Mouse (Mus musculus) kidney, adult 2 months (tissue): Measurements from ENCODE around the gene Sh3bgrl3.

Source experiments
- CTCF ChIP-seq: fragments of 200-500 bp; conservative IDR thresholded peaks from 2 replicates; pipeline ENCODE4 v1.5.1; 2011; ENCODE audit warnings: low read depth, mild to moderate bottlenecking, control low read depth, low read length, moderate library complexity, mixed read lengths; ENCODE audit not compliant: insufficient read depth, insufficient read length
- POLR2A ChIP-seq: fragments of 200-500 bp; IDR thresholded peaks from one replicate; pipeline ENCODE4 v1.6.1; 2011; ENCODE audit warnings: low read depth, low read length, control low read depth

DNA sequence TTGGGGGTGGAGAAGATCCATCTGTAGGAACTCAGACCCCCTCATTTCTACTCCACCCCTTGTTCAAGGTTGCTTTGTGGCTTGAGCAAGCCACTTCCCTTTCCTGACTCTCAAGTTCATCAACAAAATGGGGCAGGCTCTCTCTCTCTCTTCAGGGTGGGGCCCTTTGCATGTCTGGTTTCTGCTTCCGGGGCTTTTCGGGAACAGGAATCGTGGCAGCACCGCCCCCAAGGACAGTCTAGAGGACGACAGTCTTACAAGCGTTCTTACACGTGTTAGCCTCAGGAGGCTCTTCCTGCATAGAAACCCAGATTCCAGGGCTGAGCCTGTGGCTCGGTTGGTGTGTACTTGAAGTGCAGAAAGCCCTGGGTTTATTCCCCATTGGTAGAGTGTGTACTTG is 11.6 kb downstream of the Sh3bgrl3 start:
- TF ChIP-seq POLR2A (no peak), CTCF (no peak)
